Comparison of ENCODE assay signal across 22 mouse cellular contexts in the genomic region with DNA sequence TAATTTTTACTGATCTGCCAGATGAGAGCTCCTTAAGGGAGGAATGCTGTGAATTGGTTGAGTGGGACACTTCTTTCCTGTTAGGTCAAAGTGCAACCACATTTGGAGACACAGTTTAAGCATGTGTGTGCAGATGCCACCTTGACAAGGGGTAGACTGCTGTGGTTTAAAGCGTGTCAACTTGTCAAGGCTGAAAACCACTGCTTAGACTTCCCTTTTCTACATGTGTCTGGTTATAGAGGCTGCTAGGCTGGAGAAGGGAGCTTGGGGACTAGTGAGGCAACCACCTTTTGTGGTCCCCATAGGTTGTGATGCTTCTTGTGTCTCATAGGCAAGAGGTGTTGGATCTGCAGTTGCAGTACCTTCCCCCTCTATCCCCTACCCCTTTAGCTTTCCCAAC. TPM values are rescaled to one million over a fixed set of nuclear protein-coding genes. Genes with fewer than 3 reads are reported as not detected.
DNase-seq lines count a peak whose midpoint lies in the region; ATAC-seq and TF ChIP-seq lines count a peak whose summit lies in the region.
"Had no signal": no experiment of that assay in that cellular context is flagged by ENCODE, and none has a peak within 500 bp of the region (broad histone marks: within the 10 kb centered on the region; RNA-seq: fewer than 3 reads in every experiment).

No protein-coding gene starts in this region.

- peak; percentile 2 for DNase-seq in thymus, postnatal 0 days (ENCODE audit: low spot score)
- no peak for DNase-seq in thymus, adult 2 months
- DNase-seq in c-Kit-positive CD71-negative TER-119-negative erythroid progenitor cells, embryonic 14.5 days (ENCODE audit: low read depth), result peak; percentile 10
- DNase-seq in right cerebral cortex, postnatal 4 days, result no peak
- DNase-seq in cerebellum, adult 2 months, result no peak
- DNase-seq in right cerebral cortex, postnatal 36 days (ENCODE audit: low spot score in 2 of 2), result no peak
- DNase-seq in right cerebral cortex, adult 2 months (ENCODE audit: low spot score in 2 of 2), result no peak
- DNase-seq: adrenal gland, adult 2 months; adrenal gland, postnatal 25 days; cerebellum, adult 8-10 months; cerebellum, postnatal 14 days; gastrocnemius, postnatal 36 days; heart, adult 2 months; heart, postnatal 14 days had no signal

- 3% methylated on average over 1 of the region's 1 CpGs for WGBS in thymus, adult 2 months
- 82% methylated on average over 1 of the region's 1 CpGs for WGBS in cerebellum, adult 2 months

- H3K4me1 ChIP-seq in thymus, adult 2 months (replicated peaks; ENCODE audit: control insufficient read depth, insufficient read depth, low read length), result no peaks in the 10 kb centered on the region
- peaks cover 7% of the 10 kb centered on the region; the same call in 1 of the 2 replicates for H3K4me1 ChIP-seq in cerebellum, adult 2 months (ENCODE audit: control insufficient read depth, insufficient read depth, low read length)
- H3K4me1 ChIP-seq: embryonic facial prominence, embryonic 12.5 days; forebrain, embryonic 15.5 days; heart, embryonic 15.5 days; hindbrain, embryonic 12.5 days had no signal

- H3K27me3 ChIP-seq in thymus, adult 2 months (ENCODE audit: control insufficient read depth, insufficient read depth, low read length), result no peaks in the 10 kb centered on the region
- no peaks in the 10 kb centered on the region for H3K27me3 ChIP-seq in cerebellum, adult 2 months (ENCODE audit: control insufficient read depth, insufficient read depth, low read length)
- H3K27me3 ChIP-seq: embryonic facial prominence, embryonic 12.5 days; forebrain, embryonic 15.5 days; heart, embryonic 15.5 days; hindbrain, embryonic 12.5 days had no signal

- TF ChIP-seq CTCF in thymus, adult 2 months (IDR thresholded peaks at IDR 0.05; ENCODE audit: borderline replicate concordance, control insufficient read depth, extremely low read depth, insufficient read depth, low read length, poor library complexity), result no peak
- TF ChIP-seq CTCF in cerebellum, adult 2 months (IDR thresholded peaks at IDR 0.05; ENCODE audit: borderline replicate concordance, insufficient read depth, low read depth, low read length), result no peak

- no peaks in the 10 kb centered on the region for H3K36me3 ChIP-seq in thymus, adult 2 months (ENCODE audit: control insufficient read depth, insufficient read depth, low read length)
- H3K36me3 ChIP-seq: embryonic facial prominence, embryonic 12.5 days; forebrain, embryonic 15.5 days; G1E; heart, embryonic 15.5 days; hindbrain, embryonic 12.5 days had no signal

- no peak for TF ChIP-seq POLR2A in thymus, adult 2 months (IDR thresholded peaks at IDR 0.05; ENCODE audit: control insufficient read depth, extremely low read depth, insufficient read depth, low read length, poor library complexity)
- no peak for TF ChIP-seq POLR2A in cerebellum, adult 2 months (IDR thresholded peaks at IDR 0.05; ENCODE audit: borderline replicate concordance, insufficient read depth, low read length)

- 0 out of 2 replicates have a peak, but pooled peaks have one; percentile 33 for ATAC-seq in megakaryocyte, adult 5-6 weeks (ENCODE audit: poor library complexity, severe bottlenecking)
- ATAC-seq: forebrain, embryonic 15.5 days; hindbrain, embryonic 16.5 days; inflammation-experienced regulatory T-cells, adult 6 months had no signal

- H3K27ac ChIP-seq in thymus, adult 2 months (ENCODE audit: control insufficient read depth, insufficient read depth, low read length), result no peak overlapping the region
- no peak overlapping the region for H3K27ac ChIP-seq in cerebellum, adult 2 months (ENCODE audit: insufficient read depth, low read length)
- H3K27ac ChIP-seq: embryonic facial prominence, embryonic 12.5 days; forebrain, embryonic 15.5 days; heart, adult 2 months; heart, embryonic 15.5 days; hindbrain, embryonic 12.5 days had no signal

- H3K4me3 ChIP-seq in thymus, adult 2 months (ENCODE audit: control insufficient read depth, insufficient read depth, low read length), result no peak overlapping the region
- no peak overlapping the region for H3K4me3 ChIP-seq in cerebellum, adult 2 months (replicated peaks; ENCODE audit: insufficient read depth, low read depth, low read length)
- H3K4me3 ChIP-seq: embryonic facial prominence, embryonic 12.5 days; forebrain, embryonic 15.5 days; heart, adult 2 months; heart, embryonic 15.5 days; hindbrain, embryonic 12.5 days had no signal

RNA-seq across cellular contexts. Expression of gene Siah2, which starts 55.7 kb away (rescaled TPM):
- 4.2 and 4.3 TPM in 2 replicates for polyA plus RNA-seq in thymus, postnatal 0 days (2015; fragmentation: Nextera tagmentation; extraction: Ambion mirVana)
- polyA plus RNA-seq in thymus, adult 2 months (2012; rRNA removed), result 19.4 and 29.1 TPM in 2 replicates
- total RNA-seq in megakaryocyte, adult 5-6 weeks (2015), result 30.1 and 33.6 TPM in 2 replicates
- total RNA-seq in megakaryocyte, adult 5-6 weeks (2017), result 20.1 and 24.1 TPM in 2 replicates
- 25.0 and 26.7 TPM in 2 replicates for polyA plus RNA-seq in cerebellum, adult 2 months (2012; rRNA removed)

Comparison
In these comparisons a context has a peak if more than half of its experiments do, and no peak if none do; other contexts are left out.
1. DNase-seq: peak in thymus, postnatal 0 days (single experiment) and c-Kit-positive CD71-negative TER-119-negative erythroid progenitor cells, embryonic 14.5 days (single experiment); none in thymus, adult 2 months (single experiment), right cerebral cortex, postnatal 4 days (single experiment), cerebellum, adult 2 months (0 of 2), right cerebral cortex, postnatal 36 days (0 of 2) and right cerebral cortex, adult 2 months (0 of 2).